Mouse (Mus musculus) neutrophil, adult 65 days (primary cell): ENCODE measurements around the gene Olfr292. TPM values are rescaled to one million over a fixed set of nuclear protein-coding genes. Genes with fewer than 3 reads are reported as not detected.

ENCODE experiments used
- total RNA-seq: library from RNA; stranded (reverse); gene quantifications from 2 replicates; pipeline ENCODE4 v1.2.4, GENCODE M21; 2023

Olfr292 gene
- total RNA-seq, result not detected in 2 replicates

DNA sequence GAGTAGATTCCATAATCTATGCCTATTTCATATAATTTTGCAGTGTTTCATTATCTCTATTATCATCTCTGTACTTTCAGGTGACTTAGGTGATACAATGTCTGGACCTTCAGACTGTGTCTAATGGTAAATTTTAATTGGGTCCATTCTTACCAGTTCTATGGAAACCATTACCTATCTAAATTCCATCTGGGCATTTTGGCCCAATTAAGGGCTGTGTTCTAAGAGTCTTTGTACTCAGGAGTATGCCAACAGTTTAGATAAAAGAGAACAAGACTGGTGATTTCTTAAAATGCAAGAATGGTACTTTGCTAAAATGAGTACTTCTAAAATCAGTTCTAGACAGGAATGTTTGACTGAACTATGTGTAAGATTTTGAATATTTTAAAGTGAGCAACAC lies at the start of gene Olfr292:
Gene Olfr292, plus strand, starts transcription at position 301 of the 400 bp plus-strand sequence.

DNA sequence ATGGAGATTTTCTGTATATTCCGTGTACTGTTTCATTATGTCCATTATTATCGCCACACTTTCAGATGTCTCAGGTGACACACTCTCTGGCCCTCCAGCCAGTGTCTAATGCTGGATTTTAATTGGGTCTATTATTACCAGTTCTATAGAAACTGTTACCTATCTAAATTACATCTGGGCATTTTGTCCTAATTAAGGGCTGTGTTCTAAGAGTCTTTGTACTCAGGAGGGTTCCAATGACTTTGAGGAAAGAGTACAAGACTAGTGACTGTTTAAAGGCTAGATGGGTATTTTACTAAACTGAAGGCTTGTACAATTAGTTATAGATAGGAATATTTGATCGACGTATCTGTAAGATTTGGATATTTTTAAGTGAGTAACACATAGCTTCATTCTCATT lies 39.4 kb upstream of the Olfr292 start, which contains the start of gene Olfr293:
Gene Olfr293, plus strand, starts transcription at position 301 of the 400 bp plus-strand sequence.

Other genes starting within 250 kb of the Olfr292 start
- not detected in 2 replicates for gene Olfr299, start 228.4 kb upstream of the Olfr292 start, total RNA-seq
- not detected in 2 replicates for gene Olfr298, start 195.8 kb upstream of the Olfr292 start, total RNA-seq
- gene Olfr297, start 168.4 kb upstream of the Olfr292 start, total RNA-seq, result not detected in 2 replicates
- not detected in 2 replicates for gene Olfr295, start 104.5 kb upstream of the Olfr292 start, total RNA-seq
- gene Olfr294, start 71.7 kb upstream of the Olfr292 start, total RNA-seq, result not detected in 2 replicates
- gene Olfr293, start 39.3 kb upstream of the Olfr292 start, total RNA-seq, result not detected in 2 replicates
- gene Folh1, start 87.6 kb downstream of the Olfr292 start, total RNA-seq, result not detected in 2 replicates
- gene Vmn2r77, start 106.7 kb downstream of the Olfr292 start, total RNA-seq, result not detected in 2 replicates
- gene Vmn2r78, start 226.8 kb downstream of the Olfr292 start, total RNA-seq, result not detected in 2 replicates